In genomic region chr5:115513721-115514120, GRCm38 (mm10) we compare ENCODE assay signal across 19 mouse cellular contexts. TPM values are rescaled to one million over a fixed set of nuclear protein-coding genes. Genes with fewer than 3 reads are reported as not detected.
DNase-seq lines count a peak whose midpoint lies in the region; ATAC-seq and TF ChIP-seq lines count a peak whose summit lies in the region.
"Had no signal": no experiment of that assay in that cellular context is flagged by ENCODE, and none has a peak within 500 bp of the region (broad histone marks: within the 10 kb centered on the region; RNA-seq: fewer than 3 reads in every experiment).

No protein-coding gene starts in this region.

- DNase-seq in heart, postnatal 25 days (ENCODE audit: low spot score): no peak
- no peak for DNase-seq in lung, embryonic 14.5 days
- no peak for DNase-seq in lung, postnatal 10 days
- DNase-seq in left cerebral cortex, postnatal 14 days (ENCODE audit: low spot score in 2 of 2): no peak
- DNase-seq: adrenal gland, postnatal 25 days; cerebellum, postnatal 14 days; retina, postnatal 1 day had no signal

- peaks cover 52% of the 10 kb centered on the region for H3K4me1 ChIP-seq in heart, embryonic 12.5 days (replicated peaks)
- H3K4me1 ChIP-seq in lung, embryonic 14.5 days (ENCODE audit: insufficient read depth): peaks cover 22% of the 10 kb centered on the region
- peaks cover 63% of the 10 kb centered on the region for H3K4me1 ChIP-seq in embryonic facial prominence, embryonic 13.5 days
- peaks cover 44% of the 10 kb centered on the region for H3K4me1 ChIP-seq in liver, embryonic 16.5 days (ENCODE audit: control insufficient read depth, low read depth, low read length)

- intact Hi-C loops in heart, postnatal 25 days (cut with DNase I): no loop called here
- intact Hi-C loops in left cerebral cortex, postnatal 14 days (cut with DNase I): no loop called here

- H3K4me3 ChIP-seq in heart, embryonic 12.5 days: no peak overlapping the region
- no peak overlapping the region for H3K4me3 ChIP-seq in lung, embryonic 14.5 days (ENCODE audit: low read depth, low read length)
- no peak overlapping the region for H3K4me3 ChIP-seq in embryonic facial prominence, embryonic 13.5 days
- no peak overlapping the region for H3K4me3 ChIP-seq in liver, embryonic 16.5 days (ENCODE audit: low read depth, low read length)
- H3K4me3 ChIP-seq: megakaryocyte, embryonic 14.5 days; neural tube, embryonic 15.5 days had no signal

- H3K36me3 ChIP-seq in heart, embryonic 12.5 days: peaks cover 10% of the 10 kb centered on the region
- 0 out of 2 replicates have a peak, but pooled peaks cover 15% of the 10 kb centered on the region for H3K36me3 ChIP-seq in lung, embryonic 14.5 days (ENCODE audit: insufficient read depth)
- H3K36me3 ChIP-seq in embryonic facial prominence, embryonic 13.5 days: peaks cover 18% of the 10 kb centered on the region; the same call in 1 of the 2 replicates
- H3K36me3 ChIP-seq in liver, embryonic 16.5 days (ENCODE audit: control insufficient read depth, insufficient read depth): no peaks in the 10 kb centered on the region
- H3K36me3 ChIP-seq: neural tube, embryonic 15.5 days had no signal

- 0 out of 2 replicates have a peak overlapping the region, but pooled peaks have one; percentile 88 for H3K27ac ChIP-seq in heart, embryonic 12.5 days (ENCODE audit: poor library complexity, severe bottlenecking)
- H3K27ac ChIP-seq in lung, embryonic 14.5 days (ENCODE audit: low read depth): peak overlapping the region; percentile 96
- H3K27ac ChIP-seq in embryonic facial prominence, embryonic 13.5 days: peak overlapping the region; percentile 95
- peak overlapping the region; percentile 80 for H3K27ac ChIP-seq in liver, embryonic 16.5 days (ENCODE audit: low read length)
- H3K27ac ChIP-seq: neural tube, embryonic 15.5 days had no signal

- no peak overlapping the region for H3K4me2 ChIP-seq in heart, embryonic 12.5 days
- H3K4me2 ChIP-seq in lung, embryonic 14.5 days: no peak overlapping the region
- H3K4me2 ChIP-seq in embryonic facial prominence, embryonic 13.5 days: no peak overlapping the region
- no peak overlapping the region for H3K4me2 ChIP-seq in liver, embryonic 16.5 days (ENCODE audit: low read depth, low read length)
- H3K4me2 ChIP-seq: neural tube, embryonic 15.5 days had no signal

- H3K9ac ChIP-seq in heart, embryonic 12.5 days: no peak overlapping the region
- no peak overlapping the region for H3K9ac ChIP-seq in lung, embryonic 14.5 days
- no peak overlapping the region for H3K9ac ChIP-seq in embryonic facial prominence, embryonic 13.5 days
- H3K9ac ChIP-seq in liver, embryonic 16.5 days (ENCODE audit: low read depth, low read length): no peak overlapping the region
- H3K9ac ChIP-seq: neural tube, embryonic 15.5 days had no signal

- WGBS in heart, embryonic 12.5 days: 92% methylated on average over 16 of the region's 16 CpGs
- 91% methylated on average over 16 of the region's 16 CpGs for WGBS in lung, embryonic 14.5 days
- 90% methylated on average over 16 of the region's 16 CpGs for WGBS in embryonic facial prominence, embryonic 13.5 days
- 79% methylated on average over 16 of the region's 16 CpGs for WGBS in liver, embryonic 16.5 days (ENCODE audit: insufficient replicate concordance)

- H3K9me3 ChIP-seq in heart, embryonic 12.5 days (replicated peaks): no peaks in the 10 kb centered on the region
- no peaks in the 10 kb centered on the region for H3K9me3 ChIP-seq in lung, embryonic 14.5 days (ENCODE audit: low read depth, low read length)
- no peaks in the 10 kb centered on the region for H3K9me3 ChIP-seq in embryonic facial prominence, embryonic 13.5 days
- no peaks in the 10 kb centered on the region for H3K9me3 ChIP-seq in liver, embryonic 16.5 days (replicated peaks; ENCODE audit: control insufficient read depth, low read length)
- H3K9me3 ChIP-seq: megakaryocyte, embryonic 14.5 days; neural tube, embryonic 15.5 days had no signal

- H3K27me3 ChIP-seq in heart, embryonic 12.5 days (replicated peaks): no peaks in the 10 kb centered on the region
- no peaks in the 10 kb centered on the region for H3K27me3 ChIP-seq in lung, embryonic 14.5 days (ENCODE audit: insufficient read depth, low read length)
- no peaks in the 10 kb centered on the region for H3K27me3 ChIP-seq in embryonic facial prominence, embryonic 13.5 days
- no peaks in the 10 kb centered on the region for H3K27me3 ChIP-seq in liver, embryonic 16.5 days (ENCODE audit: control insufficient read depth, insufficient read depth, low read depth, low read length)
- H3K27me3 ChIP-seq: megakaryocyte, embryonic 14.5 days; neural tube, embryonic 15.5 days had no signal

- no peak for ATAC-seq in heart, embryonic 12.5 days (ENCODE audit: insufficient number of reproducible peaks, low FRiP score)
- ATAC-seq in lung, embryonic 14.5 days (ENCODE audit: insufficient read depth): no peak
- ATAC-seq in embryonic facial prominence, embryonic 13.5 days (ENCODE audit: insufficient number of reproducible peaks, insufficient read depth, low FRiP score, low TSS enrichment, low read depth): no peak
- no peak for ATAC-seq in liver, embryonic 16.5 days (ENCODE audit: low read depth)

- TF ChIP-seq CTCF in lung, embryonic 14.5 days (IDR thresholded peaks at IDR 0.05; ENCODE audit: low read depth): no peak

RNA-seq across cellular contexts. Expression of gene Pxn, which starts 7.2 kb away (rescaled TPM):
- polyA plus RNA-seq in heart, embryonic 12.5 days (2016; fragmentation: Nextera tagmentation; extraction: Ambion mirVana): 41.1 and 41.7 TPM in 2 replicates
- total RNA-seq in heart, postnatal 25 days (2021): 10 to 100 TPM; 34.4 to 39.5 TPM
- 22.3 and 25.2 TPM in 2 replicates for polyA plus RNA-seq in lung, embryonic 14.5 days (2014; fragmentation: Nextera tagmentation; extraction: Ambion mirVana)
- polyA plus RNA-seq in embryonic facial prominence, embryonic 13.5 days (2015; fragmentation: Nextera tagmentation; extraction: Ambion mirVana): 39.6 and 44.2 TPM in 2 replicates
- polyA plus RNA-seq in liver, embryonic 16.5 days (2015; fragmentation: Nextera tagmentation; extraction: Ambion mirVana): 17.2 and 19.1 TPM in 2 replicates
- 10 to 100 TPM; 20.8 to 22.1 TPM for total RNA-seq in left cerebral cortex, postnatal 14 days (2021)

RNA-seq across cellular contexts. Expression of gene Sirt4, which starts 29.2 kb away (rescaled TPM):
- 14.7 and 18.0 TPM in 2 replicates for polyA plus RNA-seq in heart, embryonic 12.5 days (2016; fragmentation: Nextera tagmentation; extraction: Ambion mirVana)
- total RNA-seq in heart, postnatal 25 days (2021): 10 to 100 TPM; 16.8 to 18.5 TPM
- polyA plus RNA-seq in lung, embryonic 14.5 days (2014; fragmentation: Nextera tagmentation; extraction: Ambion mirVana): 22.8 and 23.9 TPM in 2 replicates
- 24.8 and 28.1 TPM in 2 replicates for polyA plus RNA-seq in embryonic facial prominence, embryonic 13.5 days (2015; fragmentation: Nextera tagmentation; extraction: Ambion mirVana)
- polyA plus RNA-seq in liver, embryonic 16.5 days (2015; fragmentation: Nextera tagmentation; extraction: Ambion mirVana): 4.6 and 6.5 TPM in 2 replicates
- 10 to 100 TPM; 27.4 to 27.7 TPM for total RNA-seq in left cerebral cortex, postnatal 14 days (2021)

RNA-seq across cellular contexts. Expression of gene Rplp0, which starts 45.5 kb away (rescaled TPM):
- 949 and 971 TPM in 2 replicates for polyA plus RNA-seq in heart, embryonic 12.5 days (2016; fragmentation: Nextera tagmentation; extraction: Ambion mirVana)
- 100 to 1,000 TPM; 651 to 667 TPM for total RNA-seq in heart, postnatal 25 days (2021)
- polyA plus RNA-seq in lung, embryonic 14.5 days (2014; fragmentation: Nextera tagmentation; extraction: Ambion mirVana): 1,859 and 1,954 TPM in 2 replicates
- polyA plus RNA-seq in embryonic facial prominence, embryonic 13.5 days (2015; fragmentation: Nextera tagmentation; extraction: Ambion mirVana): 1,563 and 1,729 TPM in 2 replicates
- 919 and 997 TPM in 2 replicates for polyA plus RNA-seq in liver, embryonic 16.5 days (2015; fragmentation: Nextera tagmentation; extraction: Ambion mirVana)
- 100 to 1,000 TPM; 286 to 303 TPM for total RNA-seq in left cerebral cortex, postnatal 14 days (2021)

RNA-seq across cellular contexts. Expression of gene Pla2g1b, which starts 47.7 kb away (rescaled TPM):
- 0.72 and 1.3 TPM in 2 replicates for polyA plus RNA-seq in heart, embryonic 12.5 days (2016; fragmentation: Nextera tagmentation; extraction: Ambion mirVana)
- total RNA-seq in heart, postnatal 25 days (2021): not detected
- 4.5 and 5.6 TPM in 2 replicates for polyA plus RNA-seq in lung, embryonic 14.5 days (2014; fragmentation: Nextera tagmentation; extraction: Ambion mirVana)
- polyA plus RNA-seq in embryonic facial prominence, embryonic 13.5 days (2015; fragmentation: Nextera tagmentation; extraction: Ambion mirVana): not detected in 2 replicates
- not detected in 2 replicates for polyA plus RNA-seq in liver, embryonic 16.5 days (2015; fragmentation: Nextera tagmentation; extraction: Ambion mirVana)
- total RNA-seq in left cerebral cortex, postnatal 14 days (2021): not detected
- total RNA-seq: adrenal gland, postnatal 25 days; heart, adult 18-20 months; layer of hippocampus, postnatal 10 days; left cerebral cortex, postnatal 25 days had no signal
- polyA plus RNA-seq: C2C12; embryonic facial prominence, embryonic 11.5 days; forebrain, embryonic 11.5 days; urinary bladder, adult 2 months had no signal

RNA-seq across cellular contexts. Expression of gene Gcn1l1, which starts 51.3 kb away (rescaled TPM):
- polyA plus RNA-seq in heart, embryonic 12.5 days (2016; fragmentation: Nextera tagmentation; extraction: Ambion mirVana): 43.1 and 47.0 TPM in 2 replicates
- 10 to 100 TPM; 38.4 to 42.8 TPM for total RNA-seq in heart, postnatal 25 days (2021)
- 52.9 and 58.8 TPM in 2 replicates for polyA plus RNA-seq in lung, embryonic 14.5 days (2014; fragmentation: Nextera tagmentation; extraction: Ambion mirVana)
- 45.8 and 47.9 TPM in 2 replicates for polyA plus RNA-seq in embryonic facial prominence, embryonic 13.5 days (2015; fragmentation: Nextera tagmentation; extraction: Ambion mirVana)
- polyA plus RNA-seq in liver, embryonic 16.5 days (2015; fragmentation: Nextera tagmentation; extraction: Ambion mirVana): 14.1 and 14.8 TPM in 2 replicates
- 10 to 100 TPM; 64.0 to 69.7 TPM for total RNA-seq in left cerebral cortex, postnatal 14 days (2021)
